Mouse (Mus musculus): ENCODE measurements at regions not wholly inside any gene's neighbourhood (a gene's known extent, or its start where the extent isn't known, plus 50 kb on each side); places are given as distances from the start of the nearest gene placed in this dataset.

GRCm38 (mm10) chr12:106426631-106427030 is 416.6 kb downstream of the Vrk1 start:
- no peak for DNase-seq

GRCm38 (mm10) chr12:106429991-106430390 is 420.0 kb downstream of the Vrk1 start:
- DNase-seq: peak; percentile 14 to 39

GRCm38 (mm10) chr12:106445151-106445550 is 435.1 kb downstream of the Vrk1 start:
- DNase-seq: no peak

GRCm38 (mm10) chr12:106445976-106446375 is 435.9 kb downstream of the Vrk1 start:
- no peak for DNase-seq

- DNase-seq: no peak
These were observed 437.0 kb downstream of the Vrk1 start for GRCm38 (mm10) chr12:106446876-106447532.

- no peak for DNase-seq
These were observed 438.5 kb downstream of the Vrk1 start for GRCm38 (mm10) chr12:106448551-106448950.

GRCm38 (mm10) chr12:106453491-106453890 is 443.5 kb downstream of the Vrk1 start:
- DNase-seq: no peak

GRCm38 (mm10) chr12:106458215-106458614 is 448.2 kb downstream of the Vrk1 start:
- DNase-seq: no peak

- DNase-seq: no peak
These were observed 450.6 kb downstream of the Vrk1 start for GRCm38 (mm10) chr12:106460650-106461049.

- DNase-seq: no peak
These were observed 452.3 kb downstream of the Vrk1 start for GRCm38 (mm10) chr12:106462281-106462680.

- DNase-seq: no peak
These were observed 454.7 kb downstream of the Vrk1 start for GRCm38 (mm10) chr12:106464701-106465100.

- DNase-seq: no peak
These were observed 458.3 kb downstream of the Vrk1 start for GRCm38 (mm10) chr12:106468173-106468860.

- DNase-seq: peak; percentile 49 to 55
These were observed 464.6 kb downstream of the Vrk1 start for GRCm38 (mm10) chr12:106474501-106475165.

- DNase-seq: no peak
These were observed 465.5 kb downstream of the Vrk1 start for GRCm38 (mm10) chr12:106475486-106476050.

GRCm38 (mm10) chr12:106477040-106477665 is 467.1 kb downstream of the Vrk1 start:
- no peak for DNase-seq

- no peak for DNase-seq
These were observed 467.7 kb downstream of the Vrk1 start for GRCm38 (mm10) chr12:106477731-106478130.

- DNase-seq: peak; percentile 53 to 55
These were observed 468.4 kb downstream of the Vrk1 start for GRCm38 (mm10) chr12:106478381-106478781.

GRCm38 (mm10) chr12:106479067-106479877 is 469.2 kb downstream of the Vrk1 start:
- DNase-seq: peak in 1 of 2 experiments; percentile 36

- DNase-seq: no peak
These were observed 469.8 kb downstream of the Vrk1 start for GRCm38 (mm10) chr12:106479878-106480194.

GRCm38 (mm10) chr12:106480281-106481060 is 470.4 kb downstream of the Vrk1 start:
- no peak for DNase-seq

- no peak for DNase-seq
These were observed 491.7 kb downstream of the Vrk1 start for GRCm38 (mm10) chr12:106501622-106502327.

Data from cerebellum, postnatal 10 days (tissue).